Mouse (Mus musculus) layer of hippocampus, postnatal 10 days (tissue): ENCODE data around the gene Cltb. TPM values are rescaled to one million over a fixed set of nuclear protein-coding genes. Genes with fewer than 3 reads are reported as not detected.
"Not testable (repeated sequence)": the region's sequence is repeated elsewhere in the genome, so short reads cannot be mapped to it uniquely, and the experiment has no call there.

Source experiments
- DNase-seq, 2 experiments: peaks; one replicate each; pipeline ENCODE4 v3.0.0; 2021; ENCODE audit warnings: low spot score in 2 of 2
- long read RNA-seq: library from polyadenylated mRNA; stranded (forward); transcript quantifications from one replicate; pipeline ENCODE4 v2.0.0, GENCODE M21; 2023
- total RNA-seq, 2 experiments: library from RNA; stranded (reverse); gene quantifications; 2 replicates each; pipeline ENCODE4 v1.2.3; 2021

Gene Cltb
- 100 to 1,000 TPM; 308 to 332 TPM for total RNA-seq
- long read RNA-seq, transcript Cltb-201 (6 exons, 1,004 nt) = major isoform, 236 of 577 reads
- long read RNA-seq, transcript Cltb-202 (5 exons, 2,186 nt) = minor isoform, 80 of 577 reads
- long read RNA-seq, partial matches to known transcripts = 252 of 577 reads
- long read RNA-seq, other reads (novel, unspliced or antisense) = 7 of 577 reads

- peak; percentile 90 to 95 for DNase-seq
These were observed at the start of gene Cltb for GRCm38 (mm10) chr13:54610972-54611754. Cltb (minus strand) TSS chr13:54611344.

- DNase-seq = no peak
These were observed 49.7 kb upstream of the Cltb start for GRCm38 (mm10) chr13:54660877-54661276.

GRCm38 (mm10) chr13:54650461-54650860 is 39.3 kb upstream of the Cltb start:
- no peak for DNase-seq

- DNase-seq = no peak
These were observed 23.9 kb upstream of the Cltb start for GRCm38 (mm10) chr13:54635011-54635410.

GRCm38 (mm10) chr13:54632731-54633277 is 21.7 kb upstream of the Cltb start:
- no peak for DNase-seq

GRCm38 (mm10) chr13:54629128-54629527 is 18.0 kb upstream of the Cltb start:
- DNase-seq = no peak

- no peak for DNase-seq
These were observed 10.9 kb upstream of the Cltb start for GRCm38 (mm10) chr13:54621960-54622521.

GRCm38 (mm10) chr13:54621155-54621932 is 10.2 kb upstream of the Cltb start, which contains the start of gene Faf2:
Faf2 (plus strand) TSS chr13:54621784.
- peak; percentile 100 for DNase-seq

- DNase-seq = no peak
These were observed 5.9 kb upstream of the Cltb start for GRCm38 (mm10) chr13:54616998-54617397.

- no peak for DNase-seq
These were observed 5.2 kb upstream of the Cltb start for GRCm38 (mm10) chr13:54616307-54616706.

GRCm38 (mm10) chr13:54613141-54613540 is 2.0 kb upstream of the Cltb start:
- not testable (repeated sequence) for DNase-seq

- peak in 1 of 2 experiments; percentile 41 for DNase-seq
These were observed 552 bp downstream of the Cltb start for GRCm38 (mm10) chr13:54610613-54610971.

GRCm38 (mm10) chr13:54609301-54609700 is 1.8 kb downstream of the Cltb start:
- DNase-seq = no peak

- peak; percentile 41 to 49 for DNase-seq
These were observed 2.5 kb downstream of the Cltb start for GRCm38 (mm10) chr13:54608666-54609065.

- no peak for DNase-seq
These were observed 3.1 kb downstream of the Cltb start for GRCm38 (mm10) chr13:54608002-54608401.

- DNase-seq = no peak
These were observed 3.9 kb downstream of the Cltb start for GRCm38 (mm10) chr13:54607204-54607603.

GRCm38 (mm10) chr13:54605426-54605825 is 5.7 kb downstream of the Cltb start:
- no peak for DNase-seq

- no peak for DNase-seq
These were observed 6.9 kb downstream of the Cltb start for GRCm38 (mm10) chr13:54604221-54604620.

GRCm38 (mm10) chr13:54603501-54603900 is 7.6 kb downstream of the Cltb start:
- no peak for DNase-seq

GRCm38 (mm10) chr13:54602639-54603111 is 8.5 kb downstream of the Cltb start:
- DNase-seq = no peak

GRCm38 (mm10) chr13:54598622-54599143 is 12.5 kb downstream of the Cltb start:
- DNase-seq = no peak
